Comparison of ENCODE assay signal across 9 mouse cellular contexts in genomic region chr3:97971117-97971516, GRCm38 (mm10). TPM values are rescaled to one million over a fixed set of nuclear protein-coding genes. Genes with fewer than 3 reads are reported as not detected.
DNase-seq lines count a peak whose midpoint lies in the region; ATAC-seq and TF ChIP-seq lines count a peak whose summit lies in the region.
"Had no signal": no experiment of that assay in that cellular context is flagged by ENCODE, and none has a peak within 500 bp of the region (broad histone marks: within the 10 kb centered on the region; RNA-seq: fewer than 3 reads in every experiment).

No protein-coding gene starts in this region.

- no peak for TF ChIP-seq EP300 in stomach, postnatal 0 days (optimal IDR thresholded peaks at IDR 0.05)

- no peak overlapping the region for H3K4me3 ChIP-seq in stomach, embryonic 15.5 days (replicated peaks)
- no peak overlapping the region for H3K4me3 ChIP-seq in stomach, postnatal 0 days (ENCODE audit: low read depth, low read length)
- H3K4me3 ChIP-seq in hindbrain, embryonic 14.5 days (replicated peaks; ENCODE audit: low read length): no peak overlapping the region
- H3K4me3 ChIP-seq in gastrocnemius, adult 2 months: no peak overlapping the region

- WGBS in stomach, embryonic 15.5 days: 33% methylated on average over 7 of the region's 7 CpGs
- WGBS in stomach, postnatal 0 days: 43% methylated on average over 7 of the region's 7 CpGs
- 21% methylated on average over 7 of the region's 7 CpGs for WGBS in hindbrain, embryonic 14.5 days

- H3K4me1 ChIP-seq in stomach, embryonic 15.5 days: peaks cover 15% of the 10 kb centered on the region
- H3K4me1 ChIP-seq in stomach, postnatal 0 days (replicated peaks; ENCODE audit: control insufficient read depth, insufficient read depth): no peaks in the 10 kb centered on the region; the same call in 1 of the 2 replicates
- 0 out of 2 replicates have a peak, but pooled peaks cover 3% of the 10 kb centered on the region for H3K4me1 ChIP-seq in hindbrain, embryonic 14.5 days (replicated peaks; ENCODE audit: control insufficient read depth, insufficient read depth, low read length)

- 0 out of 2 replicates have a peak, but pooled peaks have one; percentile 29 for ATAC-seq in stomach, embryonic 15.5 days (ENCODE audit: insufficient read depth, low FRiP score, low read depth)
- no peak for ATAC-seq in stomach, postnatal 0 days (ENCODE audit: low FRiP score, low TSS enrichment)
- ATAC-seq in hindbrain, embryonic 14.5 days (ENCODE audit: low FRiP score): no peak
- ATAC-seq: forebrain, postnatal 0 days had no signal

- TF ChIP-seq CTCF in stomach, postnatal 0 days (IDR thresholded peaks at IDR 0.05; ENCODE audit: low read depth): no peak
- no peak for TF ChIP-seq CTCF in gastrocnemius, adult 2 months (IDR thresholded peaks at IDR 0.05)

- H3K36me3 ChIP-seq in stomach, embryonic 15.5 days: no peaks in the 10 kb centered on the region
- no peaks in the 10 kb centered on the region for H3K36me3 ChIP-seq in stomach, postnatal 0 days (ENCODE audit: control insufficient read depth, insufficient read depth, low read length)
- no peaks in the 10 kb centered on the region for H3K36me3 ChIP-seq in hindbrain, embryonic 14.5 days (replicated peaks; ENCODE audit: control insufficient read depth, insufficient read depth)

- DNase-seq in stomach, postnatal 0 days (ENCODE audit: low spot score): no peak
- peak; percentile 28 for DNase-seq in induced T-regulatory cell, adult 2 months (ENCODE audit: low read depth)
- DNase-seq in lung, postnatal 14 days: peak; percentile 42
- DNase-seq in thymus, postnatal 36 days: peak; percentile 25 to 37
- DNase-seq in adrenal gland, postnatal 10 days: no peak
- DNase-seq in hindbrain, embryonic 14.5 days (ENCODE audit: low spot score): no peak
- DNase-seq in gastrocnemius, adult 2 months: no peak
- DNase-seq: forebrain, postnatal 0 days had no signal

- no peaks in the 10 kb centered on the region for H3K27me3 ChIP-seq in stomach, embryonic 15.5 days (replicated peaks)
- H3K27me3 ChIP-seq in stomach, postnatal 0 days (ENCODE audit: control insufficient read depth, insufficient read depth, low read length): no peaks in the 10 kb centered on the region
- H3K27me3 ChIP-seq in hindbrain, embryonic 14.5 days (ENCODE audit: control insufficient read depth, insufficient read depth, low read length): no peaks in the 10 kb centered on the region

- H3K9ac ChIP-seq in stomach, embryonic 15.5 days: no peak overlapping the region
- H3K9ac ChIP-seq in stomach, postnatal 0 days (ENCODE audit: low read length): no peak overlapping the region
- H3K9ac ChIP-seq in hindbrain, embryonic 14.5 days: no peak overlapping the region
- H3K9ac ChIP-seq: forebrain, postnatal 0 days had no signal

- no peak overlapping the region for H3K4me2 ChIP-seq in stomach, embryonic 15.5 days
- no peak overlapping the region for H3K4me2 ChIP-seq in stomach, postnatal 0 days (replicated peaks; ENCODE audit: low read depth)
- H3K4me2 ChIP-seq in hindbrain, embryonic 14.5 days (replicated peaks): no peak overlapping the region

- no peak overlapping the region for H3K27ac ChIP-seq in stomach, embryonic 15.5 days
- H3K27ac ChIP-seq in stomach, postnatal 0 days (replicated peaks): no peak overlapping the region
- H3K27ac ChIP-seq in hindbrain, embryonic 14.5 days: no peak overlapping the region
- H3K27ac ChIP-seq in gastrocnemius, adult 2 months: no peak overlapping the region

- no peaks in the 10 kb centered on the region for H3K9me3 ChIP-seq in stomach, embryonic 15.5 days
- H3K9me3 ChIP-seq in stomach, postnatal 0 days (ENCODE audit: control insufficient read depth, low read length): no peaks in the 10 kb centered on the region
- peaks cover 6% of the 10 kb centered on the region; the same call in 1 of the 2 replicates for H3K9me3 ChIP-seq in hindbrain, embryonic 14.5 days (ENCODE audit: control insufficient read depth, low read length)

- intact Hi-C loops in gastrocnemius, adult 2 months (cut with DNase I): no loop called here

RNA-seq across cellular contexts. Expression of gene Notch2, which starts 42.2 kb away (rescaled TPM):
- 21.4 and 24.7 TPM in 2 replicates for polyA plus RNA-seq in stomach, embryonic 15.5 days (2015; fragmentation: Nextera tagmentation; extraction: Ambion mirVana)
- 10.6 TPM in 2 replicates for polyA plus RNA-seq in stomach, postnatal 0 days (2015; fragmentation: Nextera tagmentation; extraction: Ambion mirVana)
- 10 to 100 TPM; 37.0 to 48.5 TPM for total RNA-seq in adrenal gland, postnatal 10 days (2021)
- polyA plus RNA-seq in hindbrain, embryonic 14.5 days (2014; fragmentation: Nextera tagmentation; extraction: Ambion mirVana): 14.8 and 15.2 TPM in 2 replicates
- total RNA-seq in gastrocnemius, adult 2 months (2021): 10 to 100 TPM in 1 of 2 experiments, 1 to 10 TPM in 1; 8.7 to 10.3 TPM

Comparison
In these comparisons a context has a peak if more than half of its experiments do, and no peak if none do; other contexts are left out.
1. DNase-seq: peak in induced T-regulatory cell, adult 2 months (single experiment), lung, postnatal 14 days (single experiment) and thymus, postnatal 36 days (2 of 2); none in stomach, postnatal 0 days (single experiment), adrenal gland, postnatal 10 days (single experiment), hindbrain, embryonic 14.5 days (single experiment) and gastrocnemius, adult 2 months (single experiment).